Mouse (Mus musculus): ENCODE data around the gene Vav3. TPM values are rescaled to one million over a fixed set of nuclear protein-coding genes. Genes with fewer than 3 reads are reported as not detected.

Gene Vav3
- total RNA-seq, 2 experiments from 2014 or later: 14.1 to 16.2 TPM

DNA sequence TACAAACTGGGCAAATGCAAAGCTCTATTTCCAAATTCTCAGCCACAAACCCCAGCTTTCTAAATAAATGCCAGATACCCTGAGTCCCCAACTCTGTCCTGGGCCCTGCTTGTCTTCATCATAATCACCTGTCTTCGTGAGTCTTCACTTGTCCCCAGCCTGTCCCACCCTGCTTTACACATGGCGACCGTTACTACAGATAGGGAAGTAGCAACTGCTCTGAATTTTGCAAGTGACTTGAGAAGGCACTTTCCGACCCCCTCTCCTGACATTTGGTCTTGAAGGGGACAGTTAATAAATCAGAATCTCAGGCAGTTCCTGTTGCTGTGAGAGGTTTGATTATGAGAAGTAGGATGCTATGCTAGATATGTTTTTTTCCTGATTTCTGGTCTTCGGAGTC, 13.4 kb downstream of the Vav3 start:
- no peak for DNase-seq

DNA sequence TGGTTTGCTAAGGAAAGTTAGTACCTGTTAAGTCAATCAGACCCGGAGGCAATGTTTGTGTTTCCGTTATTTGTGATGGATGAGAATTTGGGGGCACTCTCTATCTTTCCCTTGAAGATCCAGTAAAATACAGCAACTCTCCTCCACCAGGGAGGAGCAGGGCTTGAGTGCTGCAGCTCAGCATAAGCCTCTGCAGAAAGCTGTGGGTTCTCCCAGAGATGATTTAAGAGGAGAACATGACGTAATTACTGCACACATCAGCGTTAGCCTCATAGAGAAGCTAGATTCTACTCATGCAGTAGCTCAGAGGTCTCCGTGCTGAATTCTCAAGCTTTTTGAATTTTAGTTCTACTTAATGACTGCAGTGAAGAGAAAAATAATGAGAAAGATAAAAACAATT, 14.7 kb downstream of the Vav3 start:
- no peak for DNase-seq

DNA sequence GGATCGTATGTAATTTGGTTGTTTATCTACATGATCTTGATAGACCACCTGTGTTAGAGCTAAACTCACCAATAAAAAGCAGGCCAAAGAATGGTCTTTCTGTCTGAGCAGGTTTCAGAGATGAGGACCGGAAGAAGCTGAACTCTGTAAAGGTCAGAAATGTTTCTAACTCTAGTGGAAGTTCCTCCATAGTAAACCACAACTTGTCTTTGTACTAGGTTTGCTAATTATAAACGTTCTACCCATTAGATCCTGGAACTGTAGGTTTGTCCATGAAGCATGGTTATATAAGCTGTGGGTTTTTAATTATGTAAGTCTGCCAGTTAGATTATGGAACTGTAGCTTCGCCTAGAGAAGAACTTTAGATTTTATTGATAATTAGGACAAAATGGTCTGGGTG, 20.3 kb downstream of the Vav3 start:
- DNase-seq: no peak

DNA sequence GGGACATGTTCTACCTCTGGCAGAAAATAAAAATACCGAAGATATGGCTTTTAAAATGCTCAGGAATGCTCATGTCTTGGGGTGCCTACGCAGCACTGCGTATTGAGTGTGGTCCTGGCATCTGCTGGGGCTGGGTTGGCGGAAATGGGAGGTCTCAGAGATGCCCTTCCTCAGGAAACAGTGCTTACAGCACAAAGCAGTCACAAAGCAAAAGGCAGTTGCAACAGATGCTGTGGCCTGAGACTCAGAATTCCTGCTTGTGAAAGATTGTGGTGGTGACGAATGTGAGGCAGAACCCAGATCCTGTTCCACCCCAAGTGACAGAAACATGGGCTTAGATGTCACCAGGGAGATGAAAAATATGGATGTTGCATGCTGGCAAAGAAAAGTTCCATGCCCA, 21.4 kb downstream of the Vav3 start:
- DNase-seq: no peak

DNA sequence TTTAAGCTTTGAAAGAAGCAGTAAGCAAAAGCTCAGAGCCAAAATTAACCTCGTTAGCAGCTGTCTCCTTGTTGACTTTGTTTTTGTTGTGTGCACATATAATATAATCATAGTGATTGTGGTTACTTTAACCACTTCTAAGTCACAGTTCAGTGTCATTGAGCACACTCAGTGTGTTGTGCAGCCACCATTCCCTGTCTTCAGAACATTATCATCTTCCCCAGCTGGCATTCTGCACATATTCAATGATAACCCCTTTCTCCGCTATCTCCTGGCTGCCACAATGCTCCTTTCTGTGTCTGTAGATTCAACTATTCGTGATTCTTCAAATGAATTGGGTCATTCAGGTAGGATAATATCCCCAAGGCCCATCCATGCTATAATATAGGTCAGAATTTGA, 21.9 kb downstream of the Vav3 start:
- no peak for DNase-seq

DNA sequence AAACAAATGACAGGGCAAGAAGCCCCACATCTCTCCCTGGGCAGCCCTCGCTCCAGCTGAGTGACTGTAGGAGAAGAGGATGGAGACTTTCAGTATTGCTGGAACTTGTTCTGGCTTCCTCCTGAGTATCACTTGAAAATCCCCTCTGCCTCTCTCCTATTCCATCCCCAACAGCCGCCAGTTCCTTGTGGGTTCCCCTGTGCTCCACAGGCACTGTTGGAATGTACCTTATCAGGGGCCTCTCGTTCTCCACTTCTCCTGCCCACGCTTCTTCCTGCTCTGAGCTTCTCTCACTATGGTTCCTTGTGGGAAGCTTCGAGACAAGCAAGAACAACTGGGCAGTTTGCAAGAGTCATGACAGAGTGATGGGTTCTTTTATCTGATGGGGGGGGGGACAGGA, 23.1 kb downstream of the Vav3 start:
- no peak for DNase-seq

DNA sequence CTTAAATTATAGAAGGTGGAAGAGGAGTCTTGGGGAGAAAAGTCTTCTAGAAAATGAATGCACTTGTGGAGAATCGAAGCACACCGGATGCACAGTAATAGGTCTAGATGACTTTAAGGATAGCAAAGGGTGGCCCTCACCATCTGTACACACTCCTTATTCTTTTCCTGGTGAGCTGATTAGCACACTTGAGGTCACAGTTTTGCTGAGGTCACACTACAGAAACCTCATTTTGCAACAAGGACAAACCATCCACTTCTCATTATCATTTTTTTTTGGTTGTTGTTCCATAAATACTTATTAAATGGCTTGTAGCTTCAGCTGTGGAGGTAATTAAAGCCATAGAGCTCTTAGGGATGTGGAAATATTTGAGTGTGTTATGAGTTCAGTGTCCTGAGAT, 25.4 kb downstream of the Vav3 start:
- no peak for DNase-seq

DNA sequence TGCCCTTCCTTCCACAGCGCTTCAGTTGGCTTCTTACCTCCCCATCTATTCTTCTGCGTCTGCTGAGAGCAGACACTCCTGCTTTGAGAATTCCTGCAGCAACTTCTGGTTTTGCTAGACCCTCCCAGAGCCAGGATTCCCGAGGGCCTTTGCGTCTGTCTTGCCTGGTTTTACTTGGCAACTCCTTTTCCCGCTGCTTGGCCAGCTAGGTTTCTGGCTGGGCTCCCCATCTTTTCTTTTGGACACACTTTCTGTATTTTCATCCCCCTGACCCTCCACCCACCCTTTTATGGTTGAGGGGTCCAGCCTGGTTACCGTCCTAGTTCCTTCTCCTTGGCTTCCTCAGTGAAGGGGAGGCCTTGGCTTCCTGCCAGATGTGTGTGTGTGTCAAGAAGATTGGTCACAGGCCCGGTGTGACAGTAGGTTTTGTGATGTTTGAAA, 26.0 kb downstream of the Vav3 start:
- peak; percentile 8 to 10 for DNase-seq

DNA sequence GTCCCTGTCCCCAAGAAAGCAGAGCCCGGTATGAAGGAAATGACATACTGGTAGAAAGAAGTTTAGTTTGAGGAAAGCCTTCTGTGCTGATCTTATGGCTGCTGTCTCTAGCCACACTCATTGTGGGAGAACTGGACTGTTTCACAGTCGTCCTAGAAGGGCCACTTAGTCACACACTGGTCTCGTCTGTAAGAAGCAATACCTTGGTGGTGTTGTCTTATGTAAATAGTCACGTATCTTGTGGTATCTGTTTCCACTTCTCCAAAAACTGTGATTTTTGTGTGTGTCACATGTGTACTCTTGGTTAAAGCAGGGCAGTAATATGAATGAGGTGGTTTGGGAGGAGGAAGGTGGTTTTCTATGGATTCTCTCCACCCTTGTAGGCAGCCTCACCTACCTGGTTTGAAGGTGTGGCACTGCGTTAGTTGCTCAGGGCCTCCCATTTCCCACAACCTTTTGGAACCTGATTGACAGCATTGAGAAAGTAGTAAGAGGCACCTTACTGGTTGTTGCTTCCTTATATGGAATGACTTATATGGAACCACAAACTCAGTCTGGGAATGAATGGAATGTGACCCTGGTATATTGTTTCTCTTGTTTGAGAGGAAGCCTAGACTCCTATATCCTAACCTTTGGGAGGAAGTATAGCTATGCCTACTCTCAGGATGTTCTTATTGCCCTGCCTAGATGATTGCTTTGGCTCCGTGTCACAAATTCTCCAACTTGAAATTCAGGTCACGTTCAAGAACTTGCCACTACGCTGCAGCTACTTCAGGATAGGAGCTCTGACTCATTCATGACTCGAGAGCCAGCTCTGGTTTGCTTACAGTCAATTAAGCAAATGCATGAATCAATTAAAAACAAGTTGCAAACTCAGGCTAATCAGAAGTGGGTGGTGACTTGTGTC, 28.2 kb downstream of the Vav3 start:
- no peak for DNase-seq

DNA sequence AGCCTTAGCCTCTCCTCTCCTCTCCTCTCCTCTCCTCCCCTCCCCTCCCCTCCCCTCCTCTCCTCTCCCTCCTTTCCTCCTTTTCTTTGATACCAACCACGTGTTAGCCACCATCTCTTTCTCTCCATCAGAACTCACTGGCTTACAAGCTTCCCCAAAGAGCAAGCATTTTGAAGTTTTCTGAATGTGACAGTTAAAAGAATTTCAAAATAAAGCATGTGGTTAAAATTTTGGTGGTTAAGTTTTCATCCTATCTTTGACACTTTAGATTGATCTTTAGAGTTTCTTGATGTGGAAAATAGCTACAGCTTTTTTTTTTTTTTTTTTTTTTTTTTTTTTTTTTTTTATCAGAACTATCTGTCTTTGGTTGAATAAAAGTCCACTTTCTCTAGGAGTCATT, 31.1 kb downstream of the Vav3 start:
- DNase-seq: no peak

DNA sequence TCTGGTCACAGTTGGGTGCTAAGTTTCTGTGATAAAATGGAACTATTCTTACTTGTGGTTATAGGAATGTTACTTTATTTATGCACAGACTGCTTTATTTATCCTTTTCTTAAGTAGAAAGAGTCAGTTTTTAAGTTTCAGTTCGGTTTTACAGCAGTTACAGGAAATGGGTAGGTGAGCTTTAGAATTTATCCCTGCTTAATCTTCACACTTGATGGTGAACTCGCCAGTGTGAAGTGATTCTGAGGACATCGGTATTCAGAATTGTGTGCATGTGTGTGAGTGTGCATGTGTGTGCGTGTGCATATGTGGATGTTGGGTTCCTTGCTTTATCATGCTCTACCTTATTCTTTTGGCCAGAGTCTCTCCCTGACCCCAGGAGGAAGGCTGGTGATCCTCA, 32.2 kb downstream of the Vav3 start:
- no peak for DNase-seq

DNA sequence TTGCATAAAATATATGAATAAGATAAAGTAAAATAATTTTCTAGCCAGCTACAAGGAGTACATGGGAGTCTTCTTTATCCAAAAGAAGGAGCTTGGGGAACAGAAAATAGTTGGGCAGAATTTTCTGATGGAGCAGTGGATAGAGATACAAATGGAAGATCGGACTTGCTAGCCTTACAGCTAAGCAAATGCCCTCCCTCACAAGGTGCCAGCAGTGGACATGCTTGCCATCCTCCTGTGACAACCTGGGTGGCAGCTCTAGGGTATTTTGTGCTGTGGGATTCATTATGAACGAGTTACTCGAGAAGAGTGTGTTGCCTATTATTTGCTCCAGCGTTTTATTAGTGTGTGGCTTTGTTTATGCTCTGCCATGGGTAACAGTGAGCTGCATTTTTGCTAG, 37.8 kb downstream of the Vav3 start:
- DNase-seq: no peak

DNA sequence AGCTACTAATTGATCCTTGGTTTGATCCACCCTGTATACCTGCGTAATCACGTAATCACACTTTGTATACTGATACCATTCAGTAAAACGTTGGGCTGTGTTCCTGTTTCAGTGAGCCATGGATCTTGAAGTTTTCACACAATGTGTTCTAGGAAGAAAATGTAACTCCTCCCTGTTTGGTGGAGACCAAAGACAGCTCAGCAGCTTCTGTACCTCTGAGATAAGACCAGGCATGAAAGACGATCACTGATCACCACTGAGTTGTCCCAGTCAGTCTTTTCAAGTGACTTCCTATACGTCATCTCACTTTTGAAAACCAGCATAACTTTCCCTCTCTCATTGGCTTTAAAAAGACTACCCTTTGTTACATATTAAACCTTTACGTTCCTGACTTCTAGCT, 38.2 kb downstream of the Vav3 start:
- DNase-seq: no peak

DNA sequence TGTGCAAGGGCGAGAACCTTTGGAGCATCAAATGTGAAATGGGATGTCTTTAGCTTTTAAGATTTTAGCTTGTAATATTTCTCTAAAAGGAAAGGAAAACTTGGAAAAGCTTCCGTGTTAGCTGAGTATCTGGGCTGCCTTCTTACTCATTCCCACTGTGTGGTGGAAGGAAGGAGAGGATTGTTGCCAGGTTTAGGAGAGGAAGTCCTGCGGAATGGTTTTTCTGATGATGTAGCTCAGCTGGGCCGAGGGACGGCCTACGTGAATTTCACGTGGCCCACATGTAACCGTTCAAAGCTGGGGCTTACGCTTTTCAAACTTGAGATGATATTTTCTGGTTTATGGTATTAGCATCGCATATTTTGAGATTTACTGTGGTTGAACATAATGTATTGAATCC, 48.3 kb downstream of the Vav3 start:
- DNase-seq: no peak

DNA sequence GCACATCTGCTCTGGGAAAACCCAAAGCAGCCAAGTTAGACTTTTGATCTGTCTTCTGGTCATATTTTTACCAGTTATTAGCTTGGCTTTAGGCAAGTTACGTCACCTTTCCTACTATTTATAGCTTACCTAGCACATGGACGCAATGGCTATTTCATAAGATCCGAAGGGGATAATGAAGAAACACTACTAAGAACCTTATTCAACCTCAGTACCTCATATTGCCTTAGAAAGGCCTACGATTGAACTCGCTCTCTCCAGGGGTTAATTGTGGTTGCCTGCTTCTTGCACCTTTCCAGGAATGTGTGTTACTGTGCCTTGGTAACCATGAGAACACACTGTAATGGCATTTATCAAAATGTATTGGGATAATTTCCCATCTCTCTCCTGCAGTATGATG, 61.1 kb downstream of the Vav3 start:
- no peak for DNase-seq

DNA sequence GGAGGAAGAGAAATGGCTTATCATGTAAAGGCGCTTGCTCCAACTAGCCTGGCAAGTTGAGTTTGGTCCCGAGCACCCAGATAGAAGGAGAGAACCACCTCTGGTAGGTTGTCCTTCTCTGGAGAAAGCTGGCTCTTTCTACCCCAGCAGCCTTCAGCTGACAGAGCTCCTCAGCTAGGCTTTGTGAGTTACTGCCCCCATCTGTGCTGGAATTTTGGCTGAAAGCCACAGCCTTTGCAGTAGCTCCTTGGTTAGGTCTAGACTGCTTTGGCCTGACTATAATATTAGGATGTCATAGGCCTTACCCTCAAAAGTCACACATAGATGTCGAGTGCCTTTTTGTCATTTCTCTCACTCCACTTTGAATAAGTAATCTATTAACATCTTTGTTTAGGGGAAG, 70.8 kb downstream of the Vav3 start:
- DNase-seq: no peak

DNA sequence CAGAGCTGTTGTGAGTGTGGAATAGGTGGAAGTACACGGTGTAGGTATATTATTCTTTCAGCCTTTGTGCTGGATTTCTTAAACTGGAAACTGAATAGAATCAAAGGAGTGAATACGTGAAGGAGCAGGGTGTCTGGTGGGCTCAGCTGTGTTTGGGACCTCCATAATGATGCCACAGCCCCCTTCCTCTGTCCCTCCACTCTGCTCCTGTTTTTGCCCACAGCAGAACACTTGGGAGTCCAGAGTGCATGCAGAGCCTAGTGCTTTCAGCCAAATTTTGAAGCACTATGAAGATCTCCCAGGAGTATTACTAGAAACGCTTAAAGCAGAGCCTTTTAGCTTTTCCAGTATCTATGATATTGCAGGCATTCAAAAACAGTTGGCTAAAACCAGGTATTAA, 80.0 kb downstream of the Vav3 start:
- no peak for DNase-seq

DNA sequence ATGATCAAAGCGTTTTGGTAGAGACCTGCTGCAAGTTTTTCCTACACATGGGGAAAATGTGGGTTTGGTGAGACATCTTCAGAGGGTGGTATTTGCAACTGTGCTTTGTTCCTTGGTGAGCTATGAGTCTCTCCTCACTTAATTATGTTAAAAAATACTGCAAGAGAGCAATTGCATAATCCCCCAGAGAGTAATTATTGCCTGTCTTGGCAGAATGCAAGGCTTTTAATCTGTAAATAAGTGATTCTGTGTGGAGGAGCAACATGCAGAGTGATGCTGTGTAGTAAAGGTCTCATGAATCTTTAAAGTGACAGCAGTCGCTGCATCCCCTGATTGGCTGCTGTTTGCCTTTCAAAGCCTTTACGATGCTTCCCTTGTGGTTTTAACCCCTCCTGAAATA, 80.6 kb downstream of the Vav3 start:
- no peak for DNase-seq

DNA sequence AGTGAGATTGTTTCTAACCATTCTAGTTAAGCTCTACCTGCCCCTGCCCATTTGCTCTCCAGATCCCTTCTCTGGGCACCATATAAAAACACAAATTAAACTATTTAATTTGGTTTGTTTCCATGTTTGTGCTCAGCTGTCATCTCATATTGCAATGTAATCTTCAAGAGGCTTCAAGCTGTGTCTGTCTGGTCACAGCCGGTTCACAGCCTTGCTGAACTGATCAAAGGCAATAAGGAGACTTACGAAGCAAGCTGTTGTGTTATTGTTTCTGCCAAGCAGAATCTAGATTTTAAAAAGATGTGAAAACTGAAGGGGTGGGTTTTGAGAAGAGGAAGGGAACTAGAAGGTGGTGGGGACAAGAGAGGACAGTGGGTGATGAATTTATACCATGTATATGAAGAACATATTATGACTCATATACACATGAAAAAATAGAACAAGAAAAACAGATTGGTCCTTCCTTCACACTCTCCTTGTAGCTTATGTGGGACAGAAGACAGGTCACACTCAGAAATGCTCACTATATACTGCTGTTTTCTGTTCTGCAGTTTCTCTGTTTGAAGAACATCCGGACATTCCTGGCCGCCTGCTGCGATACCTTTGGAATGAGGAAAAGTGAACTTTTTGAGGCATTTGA, 83.1 kb downstream of the Vav3 start:
- no peak for DNase-seq

DNA sequence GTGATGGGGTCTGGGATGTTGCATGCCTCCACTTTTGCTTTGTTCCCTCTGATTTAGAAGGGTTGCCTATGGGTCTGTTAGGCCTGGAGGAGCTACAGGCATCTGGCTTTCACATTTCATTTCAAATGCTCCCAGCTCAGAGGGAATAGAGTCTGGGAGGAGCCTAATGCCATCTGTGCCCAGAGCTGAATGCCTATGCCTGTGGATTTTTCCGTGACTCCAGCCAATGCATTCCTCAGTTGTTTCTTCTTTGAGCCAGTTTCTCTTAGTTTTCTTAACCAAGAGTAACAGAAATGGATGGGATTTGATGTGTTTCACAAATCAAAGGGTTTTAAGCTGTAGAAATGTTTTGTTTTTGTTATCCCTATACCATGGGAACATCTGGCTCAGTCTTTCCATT, 90.8 kb downstream of the Vav3 start:
- peak in 1 of 2 experiments; percentile 32 for DNase-seq

DNA sequence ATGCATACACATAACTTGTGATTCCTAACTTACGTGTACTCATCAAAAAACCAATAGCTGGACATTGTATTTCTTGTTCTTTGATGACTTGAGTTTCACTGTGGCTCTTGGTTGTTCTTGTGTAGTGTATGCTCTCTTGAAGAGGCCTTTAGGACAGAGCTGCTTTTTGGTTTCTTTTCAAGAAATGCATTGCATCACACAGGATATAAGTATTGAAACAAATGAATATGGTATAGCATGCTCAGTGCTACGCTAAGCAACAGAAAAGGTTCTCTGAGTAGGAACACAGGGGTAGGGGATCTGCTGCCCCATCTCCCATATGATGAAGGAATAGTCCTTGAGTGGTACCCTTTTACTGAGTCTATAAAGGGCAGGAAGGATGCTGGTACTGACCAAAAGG, 98.1 kb downstream of the Vav3 start:
- DNase-seq: no peak

DNA sequence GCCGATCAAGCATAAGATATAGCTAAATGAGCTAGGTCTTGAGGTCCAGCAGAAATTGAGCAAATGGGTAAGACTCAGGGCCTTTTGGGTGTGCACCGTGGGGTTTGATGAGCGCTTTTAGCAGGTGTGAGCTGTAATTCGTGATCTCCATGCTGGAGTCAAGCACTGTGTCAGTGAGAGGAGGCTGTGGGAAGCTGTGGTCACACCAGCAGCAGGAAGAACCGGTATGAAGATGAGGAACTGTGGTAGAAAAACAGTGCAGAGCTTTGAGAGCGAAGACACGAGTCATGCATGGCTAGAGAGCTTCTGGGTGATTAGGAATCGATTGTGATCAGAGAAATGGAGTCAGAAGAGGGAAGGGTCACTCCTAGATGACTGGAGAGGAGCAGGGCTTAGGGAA, 98.8 kb downstream of the Vav3 start:
- no peak for DNase-seq

DNA sequence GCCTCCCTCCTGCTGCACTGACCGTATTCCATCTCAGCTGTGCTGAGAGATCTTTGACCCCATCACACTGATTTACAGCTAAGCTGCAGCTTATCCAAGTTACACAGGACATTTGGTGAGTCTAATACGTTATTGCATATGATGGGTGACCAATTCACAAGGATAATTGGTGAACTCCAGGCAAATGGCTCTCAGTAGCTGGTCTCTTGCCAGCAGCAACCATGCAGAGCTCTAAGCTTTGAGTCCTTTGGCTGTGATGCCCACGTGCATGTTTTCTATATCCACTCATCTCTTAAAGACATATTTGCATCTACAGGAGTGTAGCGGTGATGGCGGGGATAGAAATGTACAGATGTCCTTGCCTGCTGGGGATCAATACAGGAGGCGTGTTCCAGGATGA, 99.5 kb downstream of the Vav3 start:
- no peak for DNase-seq

DNA sequence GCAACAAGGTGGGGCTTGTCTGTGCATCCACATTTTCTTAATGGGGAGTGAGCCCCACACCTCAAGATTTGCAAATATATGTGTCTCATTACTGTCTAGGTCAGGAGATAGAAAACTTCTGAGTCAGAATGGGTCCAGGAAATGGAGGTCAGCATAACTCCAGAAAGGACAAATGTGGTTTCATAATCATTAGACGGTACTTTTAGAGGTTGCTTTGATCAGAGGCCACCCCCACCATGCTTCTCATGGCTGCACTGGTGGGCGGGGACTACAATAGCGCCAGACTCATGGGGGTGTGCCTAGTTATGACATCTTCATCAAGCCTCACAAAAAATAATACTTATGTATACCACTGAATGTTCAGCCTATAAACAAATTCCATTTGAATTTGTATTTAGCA, 103.6 kb downstream of the Vav3 start:
- no peak for DNase-seq
